Mouse (Mus musculus) hindbrain, embryonic 16.5 days (tissue): ENCODE measurements at regions not wholly inside any gene's neighbourhood (a gene's known extent, or its start where the extent isn't known, plus 50 kb on each side); places are given as distances from the start of the nearest gene placed in this dataset.

Source experiments
- ATAC-seq: fragments of 200-750 bp; cut with Nextera tagmentation; 2 replicates; pipeline ENCODE4 v1.8.0; 2017; ENCODE audit warnings: moderate TSS enrichment, moderate library complexity
- H3K27ac ChIP-seq: fragments of 300-500 bp; sonication (generic); 2 replicates; pipeline ENCODE4 v1.5.1; 2014; ENCODE audit warnings: low read depth, mild to moderate bottlenecking, control low read depth, low read length, moderate library complexity
- H3K27me3 ChIP-seq: fragments of 300-500 bp; sonication (generic); replicated peaks from 2 replicates; pipeline ENCODE4 v1.6.1; 2014; ENCODE audit warnings: low read length; ENCODE audit not compliant: control insufficient read depth, insufficient read depth
- H3K36me3 ChIP-seq: fragments of 300-500 bp; sonication (generic); 2 replicates; pipeline ENCODE4 v1.6.1; 2014; ENCODE audit warnings: mild to moderate bottlenecking, low read length, moderate library complexity, mixed read lengths; ENCODE audit not compliant: control insufficient read depth, insufficient read depth
- H3K4me1 ChIP-seq: fragments of 300-500 bp; sonication (generic); 2 replicates; pipeline ENCODE4 v1.6.1; 2014; ENCODE audit warnings: low read depth, low read length; ENCODE audit not compliant: control insufficient read depth, insufficient read depth
- H3K4me2 ChIP-seq: fragments of 300-500 bp; sonication (generic); 2 replicates; pipeline ENCODE4 v1.6.1; 2014; ENCODE audit warnings: mild to moderate bottlenecking, low read length, control low read depth, moderate library complexity
- H3K4me3 ChIP-seq: fragments of 300-500 bp; sonication (generic); 2 replicates; pipeline ENCODE4 v1.5.1; 2014; ENCODE audit warnings: mild to moderate bottlenecking, low read length, control low read depth, moderate library complexity
- H3K9ac ChIP-seq: fragments of 300-500 bp; sonication (generic); 2 replicates; pipeline ENCODE4 v1.6.1; 2014; ENCODE audit warnings: low read depth, mild to moderate bottlenecking, control low read depth, low read length, moderate library complexity
- H3K9me3 ChIP-seq: fragments of 300-500 bp; sonication (generic); 2 replicates; pipeline ENCODE4 v1.6.1; 2014; ENCODE audit warnings: mild to moderate bottlenecking, low read length, moderate library complexity; ENCODE audit not compliant: control insufficient read depth
- WGBS: fragments of 180-500 bp; shearing (Covaris S2); extraction: QIAGEN DNeasy Blood & Tissue Kit; methylation state at CpG from one replicate; pipeline ENCODE4 v1.1.7; 2014; 5-methylcytosine and 5-hydroxymethylcytosine counted together

GRCm38 (mm10) chr13:25429701-25430418, 159.6 kb upstream of the Nrsn1 start:
- H3K4me2 ChIP-seq: no peak overlapping the region
- ATAC-seq: 0 out of 2 replicates have a peak, but pooled peaks have one; percentile 61
- H3K27ac ChIP-seq: no peak overlapping the region; the same call in 1 of the 2 replicates
- WGBS: 52% methylated on average over 6 of the region's 6 CpGs
- no peaks in the 10 kb centered on the region for H3K4me1 ChIP-seq
- no peak overlapping the region for H3K9ac ChIP-seq
- H3K9me3 ChIP-seq: no peaks in the 10 kb centered on the region
- H3K4me3 ChIP-seq: no peak overlapping the region
- H3K36me3 ChIP-seq: no peaks in the 10 kb centered on the region
- H3K27me3 ChIP-seq: no peaks in the 10 kb centered on the region

- Histone ChIP-seq H3K9me3 (no peaks in the 10 kb centered on the region), H3K4me2 (no peak overlapping the region), H3K27me3 (no peaks in the 10 kb centered on the region), H3K36me3 (no peaks in the 10 kb centered on the region), H3K27ac (peak overlapping the region; percentile 29), H3K9ac (no peak overlapping the region; the same call in 1 of the 2 replicates), H3K4me3 (no peak overlapping the region), H3K4me1 (peaks cover 13% of the 10 kb centered on the region)
- peak; percentile 83 for ATAC-seq
- 12% methylated on average over 3 of the region's 3 CpGs for WGBS
Observed at GRCm38 (mm10) chr13:25403182-25403795, 133.0 kb upstream of the Nrsn1 start.

GRCm38 (mm10) chr13:25402691-25403090, 132.4 kb upstream of the Nrsn1 start:
- peak overlapping the region; percentile 56; the same call in 1 of the 2 replicates for H3K27ac ChIP-seq
- no peak overlapping the region for H3K9ac ChIP-seq
- H3K36me3 ChIP-seq: no peaks in the 10 kb centered on the region
- peaks cover 13% of the 10 kb centered on the region for H3K4me1 ChIP-seq
- H3K4me2 ChIP-seq: no peak overlapping the region
- no peak overlapping the region for H3K4me3 ChIP-seq
- H3K27me3 ChIP-seq: no peaks in the 10 kb centered on the region
- WGBS: 12% methylated on average over 2 of the region's 2 CpGs
- no peaks in the 10 kb centered on the region for H3K9me3 ChIP-seq
- no peak for ATAC-seq

- Histone ChIP-seq H3K27me3 (no peaks in the 10 kb centered on the region), H3K9ac (no peak overlapping the region), H3K36me3 (no peaks in the 10 kb centered on the region), H3K27ac (peak overlapping the region; percentile 56; the same call in 1 of the 2 replicates), H3K4me1 (peaks cover 13% of the 10 kb centered on the region), H3K4me3 (no peak overlapping the region), H3K4me2 (no peak overlapping the region), H3K9me3 (no peaks in the 10 kb centered on the region)
- WGBS: 28% methylated on average over 9 of the region's 9 CpGs
- peak; percentile 73 for ATAC-seq
Observed at GRCm38 (mm10) chr13:25401936-25402504, 131.7 kb upstream of the Nrsn1 start.

- H3K9me3 ChIP-seq: peaks cover 2% of the 10 kb centered on the region; the same call in 1 of the 2 replicates
- no peak overlapping the region for H3K4me3 ChIP-seq
- no peaks in the 10 kb centered on the region for H3K4me1 ChIP-seq
- H3K27ac ChIP-seq: no peak overlapping the region
- 67% methylated on average over 5 of the region's 5 CpGs for WGBS
- no peak overlapping the region for H3K9ac ChIP-seq
- H3K4me2 ChIP-seq: no peak overlapping the region
- ATAC-seq: no peak
- H3K36me3 ChIP-seq: no peaks in the 10 kb centered on the region
- H3K27me3 ChIP-seq: no peaks in the 10 kb centered on the region
Observed at GRCm38 (mm10) chr13:25392770-25393290, 122.5 kb upstream of the Nrsn1 start.

GRCm38 (mm10) chr13:25362627-25362967, 92.3 kb upstream of the Nrsn1 start:
- whole genome bisulfite sequencing: 36% methylated on average over 4 of the region's 4 CpGs
- peaks cover 7% of the 10 kb centered on the region for H3K4me1 ChIP-seq
- H3K9ac ChIP-seq: no peak overlapping the region
- H3K9me3 ChIP-seq: no peaks in the 10 kb centered on the region
- no peak; the same call in none of the 2 replicates for ATAC-seq
- no peaks in the 10 kb centered on the region for H3K36me3 ChIP-seq
- no peak overlapping the region; the same call in none of the 2 replicates for H3K27ac ChIP-seq
- no peak overlapping the region for H3K4me2 ChIP-seq
- no peak overlapping the region for H3K4me3 ChIP-seq
- no peaks in the 10 kb centered on the region for H3K27me3 ChIP-seq

- no peaks in the 10 kb centered on the region for H3K27me3 ChIP-seq
- H3K27ac ChIP-seq: peak overlapping the region; percentile 32
- H3K9me3 ChIP-seq: no peaks in the 10 kb centered on the region
- H3K4me1 ChIP-seq: peaks cover 7% of the 10 kb centered on the region
- peak; percentile 89 for ATAC-seq
- H3K36me3 ChIP-seq: no peaks in the 10 kb centered on the region
- WGBS: 31% methylated on average over 7 of the region's 7 CpGs
- no peak overlapping the region for H3K4me3 ChIP-seq
- peak overlapping the region; percentile 12; the same call in 1 of the 2 replicates for H3K4me2 ChIP-seq
- no peak overlapping the region for H3K9ac ChIP-seq
Observed at GRCm38 (mm10) chr13:25361850-25362626, 91.7 kb upstream of the Nrsn1 start.

- Histone ChIP-seq H3K9ac (no peak overlapping the region), H3K27ac (no peak overlapping the region), H3K4me1 (no peaks in the 10 kb centered on the region), H3K36me3 (no peaks in the 10 kb centered on the region), H3K9me3 (no peaks in the 10 kb centered on the region), H3K4me2 (no peak overlapping the region), H3K27me3 (no peaks in the 10 kb centered on the region), H3K4me3 (no peak overlapping the region)
- no peak for ATAC-seq
- 63% methylated on average over 5 of the region's 5 CpGs for WGBS
Observed at GRCm38 (mm10) chr13:25347558-25347957, 77.3 kb upstream of the Nrsn1 start.
